Mouse (Mus musculus) liver, adult 2 months (tissue): ENCODE data around the gene Ctdnep1. TPM values are rescaled to one million over a fixed set of nuclear protein-coding genes. Genes with fewer than 3 reads are reported as not detected.

Source experiments
- DNase-seq: peaks from one replicate; pipeline ENCODE4 v3.0.0-alpha.2; 2011; ENCODE audit warnings: low read depth, low spot score; ENCODE audit errors: extremely low read depth
- H3K27ac ChIP-seq: fragments of 200-500 bp; replicated peaks from 2 replicates; pipeline ENCODE4 v1.5.1; 2012; ENCODE audit warnings: low read depth, mild to moderate bottlenecking, control low read depth, inconsistent platforms, low read length; ENCODE audit not compliant: insufficient read depth
- H3K27me3 ChIP-seq: fragments of 200-500 bp; 2 replicates; pipeline ENCODE4 v1.6.1; 2012; ENCODE audit warnings: mild to moderate bottlenecking, moderate library complexity, low read length, inconsistent platforms; ENCODE audit not compliant: control insufficient read depth, insufficient read depth
- H3K36me3 ChIP-seq: fragments of 200-500 bp; 2 replicates; pipeline ENCODE4 v1.6.1; 2012; ENCODE audit warnings: low read length, inconsistent platforms; ENCODE audit not compliant: control insufficient read depth, insufficient read depth
- H3K4me1 ChIP-seq: fragments of 200-500 bp; 2 replicates; pipeline ENCODE4 v1.6.1; 2011; ENCODE audit warnings: low read length; ENCODE audit not compliant: control insufficient read depth, insufficient read depth
- H3K4me3 ChIP-seq: fragments of 200-500 bp; 2 replicates; pipeline ENCODE4 v1.5.1; 2011; ENCODE audit warnings: low read depth, mild to moderate bottlenecking, control low read depth, low read length, moderate library complexity; ENCODE audit not compliant: insufficient read depth
- H3K79me2 ChIP-seq: fragments of 200-500 bp; 2 replicates; pipeline ENCODE4 v1.6.1; 2012; ENCODE audit warnings: inconsistent platforms, mild to moderate bottlenecking, low read length, moderate library complexity; ENCODE audit not compliant: control insufficient read depth, insufficient read depth
- H3K9ac ChIP-seq: fragments of 200-500 bp; 2 replicates; pipeline ENCODE4 v1.6.1; 2012; ENCODE audit warnings: low read depth, mild to moderate bottlenecking, control low read depth, inconsistent platforms, low read length
- CTCF ChIP-seq: fragments of 200-500 bp; IDR thresholded peaks from 2 replicates; pipeline ENCODE4 v1.5.1; 2011; ENCODE audit warnings: low read depth, low read length, control low read depth
- POLR2A ChIP-seq: fragments of 200-500 bp; IDR thresholded peaks from 2 replicates; pipeline ENCODE4 v1.6.1; 2011; ENCODE audit warnings: low read length, control low read depth; ENCODE audit not compliant: insufficient read depth; ENCODE audit errors: extremely low read depth
- WGBS: fragments of 180-500 bp; shearing (Covaris S2); methylation state at CpG from one replicate; pipeline ENCODE4 v1.1.7; 2018; 5-methylcytosine and 5-hydroxymethylcytosine counted together
- polyA plus RNA-seq: library from polyadenylated mRNA; depleted of rRNA; stranded (reverse); fragments of >200 nt; gene quantifications from 2 replicates; pipeline ENCODE4 v1.2.3, GENCODE M21; 2012
- total RNA-seq: library from RNA; depleted of rRNA; stranded (reverse); fragments of >200 nt; gene quantifications from 2 replicates; pipeline ENCODE4 v1.2.3, GENCODE M21; 2014

Ctdnep1 gene
- total and polyA plus RNA-seq, 2 experiments = 6.6 to 45.3 TPM

DNA sequence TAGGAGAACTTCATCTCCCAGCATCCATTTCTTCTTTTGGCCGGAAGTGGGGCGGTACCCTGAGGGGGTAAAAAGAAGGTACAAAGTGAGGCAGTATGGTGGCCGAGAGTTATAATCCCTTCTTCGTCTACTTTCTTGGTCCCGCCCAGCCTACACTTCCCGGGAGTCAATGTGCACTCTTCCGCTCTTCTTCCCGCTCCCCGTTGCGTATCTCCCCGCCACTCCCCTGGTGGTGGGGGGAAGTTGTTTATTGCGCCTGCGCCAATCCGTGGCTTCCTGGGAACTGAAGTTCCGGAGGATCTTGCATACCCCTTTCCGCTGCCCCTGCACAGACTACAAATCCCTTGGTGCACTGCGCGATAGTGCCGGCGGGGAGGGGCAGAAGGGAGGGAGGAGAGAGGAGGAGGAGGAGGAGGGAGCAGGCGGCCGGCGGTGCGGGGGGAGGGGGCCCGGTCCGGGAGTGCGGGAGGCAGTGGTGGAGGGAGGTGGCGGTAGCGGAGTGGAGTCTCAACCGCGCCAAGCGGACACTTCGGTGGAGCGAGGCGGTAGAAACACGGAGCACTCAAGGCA is 14.5 kb downstream of the Ctdnep1 start, which contains the start of gene Phf23:
TSS of gene Phf23 (plus strand) at position 387 of the 570 bp plus-strand sequence.
- H3K36me3 ChIP-seq = peaks cover 11% of the 10 kb centered on the region; the same call in 1 of the 2 replicates
- TF ChIP-seq POLR2A (peak; percentile 80; the same call in 1 of the 2 replicates), CTCF (peak; percentile 42; the same call in 1 of the 2 replicates)
- under 1% methylated on average over 34 of the region's 36 CpGs for WGBS

DNA sequence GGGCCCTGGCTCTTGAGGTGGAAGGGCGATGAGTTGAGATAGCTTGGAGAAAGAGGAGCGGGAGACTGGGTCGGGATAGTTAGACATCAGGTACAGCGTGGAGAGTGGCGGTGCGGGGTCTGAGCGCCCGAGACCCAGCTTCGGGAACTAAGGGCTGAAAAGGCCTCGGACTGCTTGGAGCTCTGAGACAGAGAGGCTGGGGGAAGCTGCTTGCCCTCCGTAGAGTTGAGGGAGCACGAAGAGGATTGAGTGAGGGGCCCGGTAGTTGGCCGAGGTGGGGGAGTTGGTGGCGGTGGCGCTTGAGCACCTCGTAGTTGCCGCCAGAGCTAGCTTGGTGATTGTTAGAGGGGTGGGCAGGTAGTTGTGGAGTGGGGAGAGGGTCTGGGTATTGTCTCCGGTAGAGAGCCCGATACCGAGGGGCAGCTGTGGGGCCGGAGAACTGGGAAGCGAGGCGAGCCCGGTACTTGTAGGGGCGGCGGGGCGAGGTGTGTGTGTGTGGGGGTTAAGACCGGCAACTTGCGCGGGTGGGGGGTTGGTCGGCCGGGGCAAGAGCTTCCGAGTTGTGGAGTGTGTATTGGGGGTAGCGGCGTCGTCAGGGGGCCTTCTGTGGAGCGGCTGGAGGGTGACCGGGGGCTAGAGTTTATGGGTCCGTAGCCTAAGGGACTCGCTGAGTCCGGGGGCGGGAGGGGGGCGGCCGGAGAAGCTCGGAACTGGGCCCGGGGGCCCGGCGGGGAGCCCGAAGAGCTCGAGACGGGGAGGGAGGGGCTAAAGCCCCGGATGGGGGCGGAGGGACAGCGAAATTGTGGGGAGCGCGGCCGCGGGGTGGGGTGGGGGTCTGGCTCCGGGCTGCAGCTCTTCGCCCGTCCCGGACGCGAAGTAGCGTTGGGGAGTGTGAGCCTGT is 15.5 kb downstream of the Ctdnep1 start:
- peak overlapping the region; percentile 85 for H3K9ac ChIP-seq
- peak overlapping the region; percentile 85 for H3K4me3 ChIP-seq
- H3K27ac ChIP-seq = peak overlapping the region; percentile 83
- peaks cover 22% of the 10 kb centered on the region; the same call in 1 of the 2 replicates for H3K79me2 ChIP-seq
- no peak for TF ChIP-seq CTCF
- TF ChIP-seq POLR2A = no peak
- DNase-seq = no peak
- WGBS = under 1% methylated on average over 54 of the region's 66 CpGs
- H3K4me1 ChIP-seq = peaks cover 11% of the 10 kb centered on the region; the same call in 1 of the 2 replicates
- H3K36me3 ChIP-seq = peaks cover 11% of the 10 kb centered on the region; the same call in 1 of the 2 replicates
- no peaks in the 10 kb centered on the region for H3K27me3 ChIP-seq

More for the DNA sequence above, 14.5 kb downstream of the Ctdnep1 start, which contains the start of gene Phf23:
- Histone ChIP-seq H3K4me3 (peak within 1 kb of the TSS; percentile 85), H3K27ac (peak within 1 kb of the TSS; percentile 79), H3K4me1 (peaks cover 5% of the 10 kb centered on the region; the same call in 1 of the 2 replicates), H3K9ac (peak within 1 kb of the TSS; percentile 85), H3K79me2 (peaks cover 16% of the 10 kb centered on the region; the same call in 1 of the 2 replicates), H3K27me3 (no peaks in the 10 kb centered on the region)
- DNase-seq = peak; percentile 98

DNA sequence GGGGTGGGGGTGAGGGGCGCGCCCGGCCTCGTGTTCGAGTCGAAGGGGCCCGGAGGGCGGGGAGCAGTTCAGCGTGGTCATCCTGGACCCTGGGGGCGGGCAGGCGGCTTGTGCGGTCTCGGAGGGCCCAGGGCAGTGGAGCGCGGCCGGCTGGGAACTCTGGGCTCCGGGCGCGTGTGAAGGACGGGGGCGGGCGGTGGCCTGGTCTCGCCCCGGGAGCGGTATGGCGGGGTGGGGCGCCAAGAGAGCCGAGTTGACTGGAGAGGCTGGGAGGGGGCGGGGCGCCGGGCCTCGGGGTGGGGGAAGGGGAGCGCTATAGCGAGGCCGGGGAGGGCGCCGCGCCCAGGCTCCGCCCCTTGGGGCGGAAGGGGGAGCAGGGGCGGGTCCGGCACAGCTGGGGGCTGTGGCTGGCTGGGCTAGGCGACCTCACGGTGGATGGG is 16.1 kb downstream of the Ctdnep1 start:
- Histone ChIP-seq H3K4me1 (peaks cover 11% of the 10 kb centered on the region), H3K36me3 (peaks cover 11% of the 10 kb centered on the region; the same call in 1 of the 2 replicates), H3K27ac (peak overlapping the region; percentile 83), H3K4me3 (peak overlapping the region; percentile 85), H3K79me2 (peaks cover 22% of the 10 kb centered on the region), H3K27me3 (no peaks in the 10 kb centered on the region), H3K9ac (peak overlapping the region; percentile 85)
- WGBS = under 1% methylated on average over 29 of the region's 44 CpGs
- DNase-seq = peak; percentile 56
- TF ChIP-seq CTCF = no peak
- peak; percentile 67; the same call in 1 of the 2 replicates for TF ChIP-seq POLR2A

DNA sequence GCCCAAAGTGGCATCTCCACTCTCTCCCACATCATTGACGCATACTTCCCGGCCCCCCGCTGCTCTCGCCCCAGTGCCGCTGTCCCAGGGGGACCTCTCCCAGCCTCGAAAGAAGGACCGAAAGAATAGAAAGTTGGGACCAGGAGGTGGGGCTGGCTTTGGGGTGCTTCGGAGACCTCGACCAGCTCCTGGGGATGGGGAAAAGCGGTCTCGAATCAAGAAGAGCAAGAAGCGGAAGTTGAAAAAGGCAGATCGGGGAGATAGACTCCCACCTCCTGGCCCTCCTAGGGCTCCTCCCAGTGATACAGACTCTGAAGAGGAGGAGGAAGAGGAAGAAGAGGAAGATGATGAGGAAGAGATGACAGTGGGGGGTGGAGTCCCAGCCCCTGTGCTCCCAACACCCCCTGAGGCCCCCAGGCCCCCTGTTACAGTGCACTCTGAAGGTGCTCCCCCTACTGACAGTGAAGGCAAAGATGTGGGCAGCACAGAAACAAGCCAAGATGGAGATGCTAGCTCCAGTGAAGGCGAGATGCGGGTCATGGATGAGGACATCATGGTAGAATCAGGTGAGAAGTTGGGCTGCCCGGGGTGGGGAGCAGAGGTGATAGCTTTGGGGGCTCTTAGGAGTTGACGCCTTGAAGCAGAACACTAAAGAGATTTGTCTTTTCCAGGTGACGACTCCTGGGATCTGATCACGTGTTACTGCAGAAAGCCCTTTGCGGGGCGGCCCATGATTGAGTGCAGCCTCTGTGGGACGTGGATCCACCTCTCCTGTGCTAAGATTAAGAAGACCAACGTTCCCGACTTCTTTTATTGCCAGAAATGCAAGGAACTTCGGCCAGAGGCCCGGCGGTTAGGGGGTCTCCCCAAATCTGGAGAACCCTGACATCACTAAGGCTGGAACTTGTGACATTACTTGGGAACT is 17.9 kb downstream of the Ctdnep1 start:
- Histone ChIP-seq H3K27me3 (no peaks in the 10 kb centered on the region), H3K4me1 (peaks cover 8% of the 10 kb centered on the region), H3K9ac (no peak overlapping the region), H3K4me3 (no peak overlapping the region), H3K27ac (no peak overlapping the region), H3K36me3 (peaks cover 11% of the 10 kb centered on the region; the same call in 1 of the 2 replicates), H3K79me2 (peaks cover 24% of the 10 kb centered on the region)
- 95% methylated on average over 27 of the region's 27 CpGs for WGBS
- DNase-seq = no peak
- TF ChIP-seq POLR2A (no peak), CTCF (0 out of 2 replicates have a peak, but pooled peaks have one; percentile 12)

- no peak overlapping the region for H3K9ac ChIP-seq
- TF ChIP-seq CTCF = no peak
- H3K4me3 ChIP-seq = no peak overlapping the region
- no peak overlapping the region for H3K27ac ChIP-seq
- DNase-seq = no peak
- WGBS = 85% methylated on average over 8 of the region's 8 CpGs
- peaks cover 8% of the 10 kb centered on the region; the same call in 1 of the 2 replicates for H3K36me3 ChIP-seq
- peaks cover 8% of the 10 kb centered on the region for H3K4me1 ChIP-seq
- no peaks in the 10 kb centered on the region for H3K27me3 ChIP-seq
- H3K79me2 ChIP-seq = peaks cover 24% of the 10 kb centered on the region
Observed at GRCm38 (mm10) chr11:69999666-70000065, 18.7 kb downstream of the Ctdnep1 start.
